Mouse (Mus musculus) neural tube, embryonic 13.5 days (tissue): ENCODE measurements around the gene Polk. TPM values are rescaled to one million over a fixed set of nuclear protein-coding genes. Genes with fewer than 3 reads are reported as not detected.

Experiments
- ATAC-seq: fragments of 200-750 bp; cut with Nextera tagmentation; 2 replicates; pipeline ENCODE4 v1.8.0; 2017; ENCODE audit warnings: low read depth, mild to moderate bottlenecking, moderate TSS enrichment, moderate library complexity
- H3K27ac ChIP-seq: fragments of 300-500 bp; sonication (generic); replicated peaks from 2 replicates; pipeline ENCODE4 v1.5.1; 2015; ENCODE audit warnings: moderate library complexity, mild to moderate bottlenecking, inconsistent platforms
- H3K27me3 ChIP-seq: fragments of 300-500 bp; sonication (generic); 2 replicates; pipeline ENCODE4 v1.6.1; 2015; ENCODE audit warnings: mild to moderate bottlenecking, inconsistent platforms
- H3K36me3 ChIP-seq: fragments of 300-500 bp; sonication (generic); 2 replicates; pipeline ENCODE4 v1.6.1; 2015; ENCODE audit warnings: mild to moderate bottlenecking, inconsistent platforms
- H3K4me1 ChIP-seq: fragments of 300-500 bp; sonication (generic); replicated peaks from 2 replicates; pipeline ENCODE4 v1.6.1; 2015; ENCODE audit warnings: inconsistent platforms
- H3K4me2 ChIP-seq: fragments of 300-500 bp; sonication (generic); 2 replicates; pipeline ENCODE4 v1.6.1; 2015; ENCODE audit warnings: inconsistent platforms, mild to moderate bottlenecking, moderate library complexity
- H3K4me3 ChIP-seq: fragments of 300-500 bp; sonication (generic); 2 replicates; pipeline ENCODE4 v1.5.1; 2015; ENCODE audit warnings: mild to moderate bottlenecking, inconsistent platforms
- H3K9ac ChIP-seq: fragments of 300-500 bp; sonication (generic); 2 replicates; pipeline ENCODE4 v1.6.1; 2015; ENCODE audit warnings: moderate library complexity, mild to moderate bottlenecking, inconsistent platforms
- H3K9me3 ChIP-seq: fragments of 300-500 bp; sonication (generic); 2 replicates; pipeline ENCODE4 v1.6.1; 2016; ENCODE audit warnings: inconsistent platforms
- WGBS: fragments of 180-500 bp; shearing (Covaris S2); methylation state at CpG from one replicate; pipeline ENCODE4 v1.1.7; 2015; 5-methylcytosine and 5-hydroxymethylcytosine counted together
- polyA plus RNA-seq: library from polyadenylated mRNA; unstranded; fragments of >200 nt; fragmentation: Nextera tagmentation; extraction: Ambion mirVana; gene quantifications from 2 replicates; pipeline ENCODE4 v1.2.1, GENCODE M21; 2015

The Polk gene
- polyA plus RNA-seq, 1 experiment from 2014 or later: 5.6 TPM

GRCm38 (mm10) chr13:96527022-96527421 lies 15.4 kb downstream of the Polk start:
- no peaks in the 10 kb centered on the region for H3K27me3 ChIP-seq
- no peak overlapping the region for H3K4me2 ChIP-seq
- no peaks in the 10 kb centered on the region for H3K4me1 ChIP-seq
- no peak overlapping the region for H3K4me3 ChIP-seq
- H3K27ac ChIP-seq: no peak overlapping the region
- no peaks in the 10 kb centered on the region for H3K9me3 ChIP-seq
- no peak overlapping the region for H3K9ac ChIP-seq
- no peak for ATAC-seq
- H3K36me3 ChIP-seq: no peaks in the 10 kb centered on the region
- 95% methylated on average over 3 of the region's 3 CpGs for WGBS

- H3K36me3 ChIP-seq: no peaks in the 10 kb centered on the region
Measured at GRCm38 (mm10) chr13:96521294-96521693, 21.1 kb downstream of the Polk start.

DNA sequence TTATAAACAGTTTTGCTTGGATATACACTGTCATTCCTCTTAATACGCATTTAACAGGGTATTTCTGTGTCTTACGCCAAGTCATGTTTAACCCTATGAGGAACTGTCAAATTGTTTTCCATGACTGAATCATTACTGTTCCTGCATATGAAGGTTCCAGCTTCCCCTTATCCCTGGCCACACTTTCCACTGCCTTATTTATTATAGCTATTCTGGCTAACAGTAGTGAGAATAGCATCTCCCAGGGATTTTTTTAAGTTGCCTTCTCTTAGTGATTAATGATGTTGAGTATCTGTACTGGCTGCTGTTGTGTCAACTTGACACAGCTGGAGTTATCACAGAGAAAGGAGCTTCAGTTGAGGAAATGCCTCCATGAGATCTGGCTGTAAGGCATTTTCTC lies 25.0 kb downstream of the Polk start:
- Histone ChIP-seq H3K4me1 (no peaks in the 10 kb centered on the region), H3K9ac (no peak overlapping the region), H3K9me3 (no peaks in the 10 kb centered on the region), H3K27me3 (no peaks in the 10 kb centered on the region), H3K4me2 (no peak overlapping the region), H3K36me3 (no peaks in the 10 kb centered on the region), H3K27ac (no peak overlapping the region), H3K4me3 (no peak overlapping the region)
- ATAC-seq: no peak
- 98% methylated on average over 2 of the region's 2 CpGs for WGBS

More at GRCm38 (mm10) chr13:96521294-96521693, 21.1 kb downstream of the Polk start:
- WGBS: 92% methylated on average over 3 of the region's 3 CpGs
- no peaks in the 10 kb centered on the region for H3K9me3 ChIP-seq
- no peaks in the 10 kb centered on the region for H3K27me3 ChIP-seq
- H3K9ac ChIP-seq: no peak overlapping the region
- no peak overlapping the region for H3K4me3 ChIP-seq
- no peaks in the 10 kb centered on the region for H3K4me1 ChIP-seq
- ATAC-seq: no peak
- no peak overlapping the region for H3K27ac ChIP-seq
- H3K4me2 ChIP-seq: no peak overlapping the region

GRCm38 (mm10) chr13:96516249-96516648 lies 26.1 kb downstream of the Polk start:
- 94% methylated on average over 9 of the region's 9 CpGs for WGBS
- 0 out of 2 replicates have a peak, but pooled peaks cover 3% of the 10 kb centered on the region for H3K4me1 ChIP-seq
- no peak overlapping the region for H3K27ac ChIP-seq
- no peaks in the 10 kb centered on the region for H3K36me3 ChIP-seq
- no peaks in the 10 kb centered on the region for H3K27me3 ChIP-seq
- no peak overlapping the region for H3K4me3 ChIP-seq
- no peak overlapping the region for H3K4me2 ChIP-seq
- no peaks in the 10 kb centered on the region for H3K9me3 ChIP-seq
- H3K9ac ChIP-seq: no peak overlapping the region
- no peak for ATAC-seq

DNA sequence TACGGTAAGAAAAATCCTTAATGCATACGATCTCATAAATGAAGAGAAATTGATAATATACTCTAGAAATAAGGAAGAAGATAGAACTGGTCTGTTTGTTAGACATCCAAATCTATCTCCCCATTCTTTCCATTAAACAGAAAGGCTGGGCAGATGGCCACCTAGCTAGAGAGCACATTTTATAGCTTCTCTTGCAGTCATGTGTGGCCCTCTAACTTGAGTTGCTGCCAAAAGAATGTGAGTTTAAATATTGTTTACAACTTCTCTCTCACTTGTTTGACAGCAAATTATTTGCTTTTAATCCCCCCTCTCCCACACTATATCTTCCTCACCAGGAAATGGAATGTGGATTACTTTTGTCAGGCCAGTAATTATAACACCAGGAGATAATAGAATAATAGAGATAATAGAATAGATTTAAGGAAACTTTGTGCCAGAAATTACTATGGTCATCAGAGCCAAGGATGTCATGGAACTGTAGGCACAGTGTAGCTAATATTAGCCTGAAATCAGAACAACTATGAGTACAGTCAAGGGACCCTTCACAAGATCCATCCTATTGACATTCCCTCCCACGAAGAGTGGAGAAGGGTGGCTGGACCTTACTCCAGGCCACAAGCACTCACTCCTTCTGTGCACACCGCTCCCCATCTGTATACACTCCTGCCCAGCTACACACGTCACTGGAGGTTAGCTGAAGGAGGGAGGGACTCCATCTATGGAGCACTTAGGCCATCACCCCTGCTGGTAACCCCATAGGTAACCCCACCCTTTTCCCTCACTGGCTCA lies 28.0 kb downstream of the Polk start:
- H3K36me3 ChIP-seq: no peaks in the 10 kb centered on the region
- WGBS: 86% methylated on average over 5 of the region's 5 CpGs
- no peak overlapping the region for H3K4me3 ChIP-seq
- H3K4me2 ChIP-seq: no peak overlapping the region
- no peak overlapping the region for H3K9ac ChIP-seq
- H3K27ac ChIP-seq: no peak overlapping the region
- 0 out of 2 replicates have a peak, but pooled peaks cover 3% of the 10 kb centered on the region for H3K4me1 ChIP-seq
- H3K27me3 ChIP-seq: no peaks in the 10 kb centered on the region
- no peaks in the 10 kb centered on the region for H3K9me3 ChIP-seq
- ATAC-seq: no peak

DNA sequence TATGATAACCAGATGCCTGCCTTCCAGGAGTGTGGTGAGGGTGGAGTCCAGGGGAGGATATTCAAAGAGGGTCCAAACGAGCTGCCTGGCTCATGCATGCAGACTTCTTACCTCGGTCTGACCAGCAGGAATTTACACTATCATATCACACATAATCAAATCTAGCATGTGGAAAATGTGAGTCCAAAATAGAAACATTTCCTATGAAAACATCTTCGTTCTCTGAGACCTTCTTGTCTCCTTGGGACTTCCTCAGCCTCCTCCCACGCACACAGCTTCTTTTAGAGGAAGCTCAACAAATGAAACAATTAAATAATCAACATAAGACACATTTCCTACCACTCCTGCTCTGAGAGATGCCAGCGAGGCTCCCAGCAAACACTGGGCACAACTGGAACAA lies 30.5 kb downstream of the Polk start:
- no peaks in the 10 kb centered on the region for H3K36me3 ChIP-seq
- H3K4me2 ChIP-seq: no peak overlapping the region
- no peaks in the 10 kb centered on the region for H3K9me3 ChIP-seq
- H3K27me3 ChIP-seq: no peaks in the 10 kb centered on the region
- ATAC-seq: no peak
- H3K9ac ChIP-seq: no peak overlapping the region
- H3K27ac ChIP-seq: no peak overlapping the region
- 0 out of 2 replicates have a peak, but pooled peaks cover 3% of the 10 kb centered on the region for H3K4me1 ChIP-seq
- WGBS: 76% methylated on average over 5 of the region's 5 CpGs
- no peak overlapping the region for H3K4me3 ChIP-seq

- Histone ChIP-seq H3K4me1 (0 out of 2 replicates have a peak, but pooled peaks cover 3% of the 10 kb centered on the region), H3K9ac (no peak overlapping the region), H3K4me3 (no peak overlapping the region), H3K27me3 (no peaks in the 10 kb centered on the region), H3K9me3 (no peaks in the 10 kb centered on the region), H3K4me2 (no peak overlapping the region), H3K27ac (no peak overlapping the region), H3K36me3 (no peaks in the 10 kb centered on the region)
- WGBS: 84% methylated on average over 1 of the region's 1 CpGs
- ATAC-seq: no peak
Measured at GRCm38 (mm10) chr13:96511262-96511661, 31.1 kb downstream of the Polk start.

DNA sequence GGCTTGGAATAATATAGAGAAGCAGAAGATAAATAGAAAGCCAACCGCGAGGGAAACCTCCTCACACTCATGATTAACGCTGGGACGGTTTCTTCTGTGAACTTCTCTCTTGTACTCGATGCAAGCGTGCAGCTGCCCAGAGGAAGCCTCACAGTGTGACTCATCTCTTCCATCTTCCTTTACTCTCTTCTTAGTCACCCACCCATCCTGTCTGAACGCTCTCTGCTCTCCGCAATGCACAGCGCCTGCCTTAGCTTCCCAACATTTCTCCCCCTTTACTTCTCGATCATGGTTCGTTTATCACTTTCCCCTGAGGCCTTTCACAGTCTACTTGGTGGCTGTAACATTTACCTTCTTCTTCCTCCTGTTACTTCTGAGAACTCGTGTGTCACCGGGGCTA lies 31.7 kb downstream of the Polk start:
- H3K4me1 ChIP-seq: 0 out of 2 replicates have a peak, but pooled peaks cover 3% of the 10 kb centered on the region
- H3K4me2 ChIP-seq: no peak overlapping the region
- H3K4me3 ChIP-seq: no peak overlapping the region
- no peaks in the 10 kb centered on the region for H3K36me3 ChIP-seq
- ATAC-seq: no peak
- 78% methylated on average over 13 of the region's 13 CpGs for WGBS
- no peaks in the 10 kb centered on the region for H3K9me3 ChIP-seq
- H3K9ac ChIP-seq: no peak overlapping the region
- no peaks in the 10 kb centered on the region for H3K27me3 ChIP-seq
- H3K27ac ChIP-seq: no peak overlapping the region

DNA sequence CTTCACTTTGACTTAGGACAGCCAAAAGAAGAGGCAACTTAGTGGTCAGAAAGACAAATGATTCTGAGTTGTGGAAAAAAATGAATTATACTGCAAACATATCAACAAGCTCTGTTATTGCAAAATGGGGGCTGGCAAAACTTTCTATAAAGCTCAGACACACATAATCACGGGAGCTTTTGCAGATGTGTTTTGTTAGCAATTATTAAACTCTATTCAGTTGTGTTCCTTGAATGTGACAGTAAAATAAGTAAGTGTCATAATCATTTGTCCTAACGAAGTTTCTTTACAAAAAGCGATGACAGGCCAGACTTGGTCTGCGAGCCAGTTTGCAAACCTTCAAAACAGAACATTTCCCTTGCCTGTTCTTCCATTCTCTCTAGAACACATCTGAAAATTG lies 34.8 kb downstream of the Polk start:
- no peaks in the 10 kb centered on the region for H3K9me3 ChIP-seq
- no peaks in the 10 kb centered on the region for H3K36me3 ChIP-seq
- 0 out of 2 replicates have a peak, but pooled peaks cover 3% of the 10 kb centered on the region for H3K4me1 ChIP-seq
- no peak overlapping the region for H3K27ac ChIP-seq
- 93% methylated on average over 4 of the region's 4 CpGs for WGBS
- no peak overlapping the region for H3K4me2 ChIP-seq
- H3K27me3 ChIP-seq: no peaks in the 10 kb centered on the region
- H3K4me3 ChIP-seq: no peak overlapping the region
- H3K9ac ChIP-seq: no peak overlapping the region
- ATAC-seq: no peak

- H3K4me3 ChIP-seq: no peak overlapping the region
- WGBS: 63% methylated on average over 6 of the region's 6 CpGs
- H3K9me3 ChIP-seq: no peaks in the 10 kb centered on the region
- no peak for ATAC-seq
- H3K36me3 ChIP-seq: no peaks in the 10 kb centered on the region
- no peaks in the 10 kb centered on the region for H3K27me3 ChIP-seq
- H3K9ac ChIP-seq: no peak overlapping the region
- no peak overlapping the region for H3K4me2 ChIP-seq
- H3K4me1 ChIP-seq: no peaks in the 10 kb centered on the region
- H3K27ac ChIP-seq: no peak overlapping the region
Measured at GRCm38 (mm10) chr13:96506313-96506712, 36.1 kb downstream of the Polk start.

GRCm38 (mm10) chr13:96505661-96506060 lies 36.7 kb downstream of the Polk start:
- Histone ChIP-seq H3K9ac (no peak overlapping the region), H3K9me3 (no peaks in the 10 kb centered on the region), H3K36me3 (no peaks in the 10 kb centered on the region), H3K27ac (no peak overlapping the region), H3K4me3 (no peak overlapping the region), H3K4me1 (no peaks in the 10 kb centered on the region), H3K27me3 (no peaks in the 10 kb centered on the region), H3K4me2 (no peak overlapping the region)
- WGBS: 78% methylated on average over 4 of the region's 4 CpGs
- no peak for ATAC-seq

GRCm38 (mm10) chr13:96499891-96500290 lies 42.5 kb downstream of the Polk start:
- Histone ChIP-seq H3K36me3 (no peaks in the 10 kb centered on the region), H3K9me3 (no peaks in the 10 kb centered on the region), H3K4me1 (no peaks in the 10 kb centered on the region), H3K4me3 (no peak overlapping the region), H3K27ac (no peak overlapping the region), H3K9ac (no peak overlapping the region), H3K4me2 (no peak overlapping the region), H3K27me3 (no peaks in the 10 kb centered on the region)
- 84% methylated on average over 2 of the region's 2 CpGs for WGBS
- no peak for ATAC-seq

DNA sequence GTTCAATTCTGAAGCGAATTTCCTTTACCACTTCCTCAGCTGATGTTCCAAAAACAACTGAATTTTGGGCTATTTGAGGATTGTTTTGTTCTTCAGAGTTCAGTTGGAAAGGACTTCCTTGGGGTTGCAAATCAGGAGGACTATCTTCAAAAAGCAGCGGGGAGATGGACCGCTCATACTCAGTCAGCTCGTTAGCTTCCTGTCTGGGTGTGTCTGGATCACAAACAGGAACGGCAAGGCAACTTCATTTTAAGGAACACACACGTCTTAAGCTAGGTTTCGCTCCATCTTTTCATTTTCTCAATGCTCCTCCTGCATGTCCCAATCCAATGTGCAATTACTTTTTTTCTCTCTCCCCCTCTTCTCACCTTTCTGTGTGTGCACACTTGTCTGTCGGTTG lies 45.7 kb downstream of the Polk start:
- no peak for ATAC-seq
- no peak overlapping the region for H3K27ac ChIP-seq
- no peak overlapping the region for H3K9ac ChIP-seq
- WGBS: 89% methylated on average over 8 of the region's 8 CpGs
- no peaks in the 10 kb centered on the region for H3K27me3 ChIP-seq
- no peaks in the 10 kb centered on the region for H3K36me3 ChIP-seq
- no peak overlapping the region for H3K4me2 ChIP-seq
- no peaks in the 10 kb centered on the region for H3K4me1 ChIP-seq
- H3K9me3 ChIP-seq: no peaks in the 10 kb centered on the region
- no peak overlapping the region for H3K4me3 ChIP-seq
